Mouse (Mus musculus): ENCODE data around the gene Uaca. TPM values are rescaled to one million over a fixed set of nuclear protein-coding genes. Genes with fewer than 3 reads are reported as not detected.

Gene Uaca
- polyA plus RNA-seq, 1 experiment from 2014 or later, result 26.0 TPM

DNA sequence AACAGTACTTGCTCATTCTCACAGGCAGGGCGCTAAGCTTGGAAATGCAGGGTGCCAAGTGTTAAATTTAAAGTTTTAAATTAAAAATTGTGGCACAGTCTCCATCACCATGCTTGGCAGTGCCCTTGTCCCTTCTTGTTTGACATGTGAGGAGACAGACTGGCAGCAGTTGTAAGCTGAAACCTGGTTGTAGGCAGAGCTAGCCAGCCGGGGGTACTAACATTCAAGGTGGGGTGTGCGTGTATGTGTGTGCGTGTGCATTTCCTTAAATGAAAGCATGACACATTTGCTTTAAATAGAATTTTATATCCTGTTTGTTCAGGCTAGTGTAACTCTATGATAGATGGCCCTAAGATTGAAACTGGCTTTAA lies 42.7 kb downstream of the Uaca start:
- H3K27ac ChIP-seq, result peak overlapping the region; percentile 76
- H3K9ac ChIP-seq, result no peak overlapping the region
- H3K27me3 ChIP-seq, result no peaks in the 10 kb centered on the region
- peak; percentile 27 for ATAC-seq (replicated peaks; ENCODE audit: insufficient number of reproducible peaks, insufficient read depth, low FRiP score, low read depth)
- H3K4me3 ChIP-seq, result peak overlapping the region; percentile 41; the same call in 1 of the 2 replicates
- H3K4me2 ChIP-seq, result peak overlapping the region; percentile 70
- no peaks in the 10 kb centered on the region for H3K36me3 ChIP-seq
- no peaks in the 10 kb centered on the region for H3K9me3 ChIP-seq (replicated peaks)
- 32% methylated on average over 4 of the region's 4 CpGs for WGBS
- peaks cover 53% of the 10 kb centered on the region for H3K4me1 ChIP-seq (replicated peaks)

DNA sequence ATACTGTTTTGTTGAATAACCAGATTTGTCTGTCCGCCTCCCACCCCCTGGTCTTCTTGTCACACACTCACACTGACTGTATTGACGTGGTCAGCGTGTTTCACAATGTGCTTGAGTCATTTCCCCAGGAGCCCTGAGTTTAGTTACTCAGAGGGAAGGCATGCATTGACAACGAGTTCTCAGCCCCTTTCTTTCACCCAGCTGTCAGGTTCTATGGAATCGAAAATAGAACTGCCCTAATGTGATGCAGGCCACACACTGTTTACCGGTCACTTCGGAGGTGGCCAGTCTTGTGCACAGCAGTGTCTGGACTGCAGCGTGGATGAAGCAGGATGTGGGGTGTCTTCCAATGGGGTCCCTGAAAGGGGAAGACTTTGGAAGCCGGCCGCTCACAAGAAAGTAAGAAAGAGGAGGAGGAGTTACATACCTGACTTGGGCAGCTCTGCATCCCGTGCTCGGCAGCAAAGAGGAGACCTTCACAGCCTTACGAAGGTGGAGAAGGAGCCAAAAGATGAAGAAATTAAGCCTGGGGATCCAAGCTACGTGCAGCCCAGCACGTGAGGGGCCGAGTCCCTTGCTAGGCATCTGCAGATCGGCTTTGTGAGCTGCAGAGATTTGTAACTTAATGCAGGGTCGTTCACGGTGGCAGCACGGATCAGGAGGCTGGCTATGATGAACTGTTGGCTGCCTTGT lies 43.3 kb downstream of the Uaca start:
- Histone ChIP-seq H3K36me3 (no peaks in the 10 kb centered on the region), H3K9ac (peak overlapping the region; percentile 54), H3K9me3 (replicated peaks) (no peaks in the 10 kb centered on the region), H3K4me1 (replicated peaks) (peaks cover 53% of the 10 kb centered on the region), H3K27ac (peak overlapping the region; percentile 76), H3K4me2 (peak overlapping the region; percentile 70), H3K27me3 (no peaks in the 10 kb centered on the region), H3K4me3 (peak overlapping the region; percentile 41)
- 11% methylated on average over 20 of the region's 20 CpGs for WGBS
- peak; percentile 56 for ATAC-seq (replicated peaks; ENCODE audit: insufficient number of reproducible peaks, insufficient read depth, low FRiP score, low read depth)

DNA sequence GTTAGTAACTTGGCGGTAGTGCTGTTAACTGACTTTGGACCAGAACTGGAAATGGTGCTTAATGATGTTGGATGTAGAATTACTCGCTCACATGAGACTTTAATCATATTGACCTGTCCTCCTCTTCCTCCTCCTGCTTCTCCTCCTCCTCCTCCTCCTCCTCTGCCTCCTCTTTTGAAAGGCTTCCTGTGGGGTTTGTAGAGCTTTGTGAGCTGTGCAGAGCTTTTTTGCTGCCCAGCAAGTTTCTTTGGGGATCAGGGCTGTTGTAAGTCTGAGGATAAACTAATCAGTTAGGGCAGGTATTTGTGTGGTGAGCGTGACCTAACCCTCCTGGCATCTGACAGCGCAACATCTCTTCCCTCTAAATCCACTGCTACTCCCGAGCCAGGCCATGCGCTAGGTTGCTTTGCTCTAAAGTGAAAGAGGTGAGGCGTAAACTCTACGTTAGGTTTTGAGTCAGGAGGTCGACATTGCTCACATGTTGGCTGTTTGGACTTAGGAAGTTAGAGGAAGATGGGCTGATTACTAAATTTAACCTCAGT lies 44.1 kb downstream of the Uaca start:
- Histone ChIP-seq H3K9ac (peak overlapping the region; percentile 54), H3K27me3 (no peaks in the 10 kb centered on the region), H3K27ac (peak overlapping the region; percentile 76), H3K4me2 (peak overlapping the region; percentile 70), H3K4me3 (peak overlapping the region; percentile 41), H3K9me3 (replicated peaks) (no peaks in the 10 kb centered on the region), H3K36me3 (no peaks in the 10 kb centered on the region), H3K4me1 (replicated peaks) (peaks cover 57% of the 10 kb centered on the region)
- 34% methylated on average over 9 of the region's 9 CpGs for WGBS
- no peak for ATAC-seq (replicated peaks; ENCODE audit: insufficient number of reproducible peaks, insufficient read depth, low FRiP score, low read depth)

DNA sequence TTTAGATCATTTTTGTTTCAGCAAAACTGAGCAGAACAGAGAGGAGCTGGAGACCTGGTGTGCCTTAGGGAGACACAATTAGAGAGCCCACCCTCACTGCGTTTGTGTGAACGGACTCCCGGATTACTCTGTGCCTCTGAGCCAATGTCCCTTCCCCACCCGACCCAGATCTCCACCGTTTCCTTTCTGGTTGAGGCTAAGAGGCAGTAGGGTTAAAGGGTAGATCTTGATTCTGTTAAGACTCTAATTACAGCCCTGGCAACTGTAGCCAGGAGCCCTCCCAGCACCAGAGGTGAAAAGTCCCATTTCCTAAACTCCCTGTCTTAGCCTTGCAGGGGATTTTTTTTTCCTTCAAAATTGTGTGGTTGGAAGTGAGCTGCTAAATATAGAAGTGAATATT lies 47.1 kb downstream of the Uaca start:
- Histone ChIP-seq H3K36me3 (no peaks in the 10 kb centered on the region), H3K27me3 (no peaks in the 10 kb centered on the region), H3K4me3 (no peak overlapping the region), H3K4me1 (replicated peaks) (peaks cover 56% of the 10 kb centered on the region), H3K27ac (peak overlapping the region; percentile 52; the same call in 1 of the 2 replicates), H3K9me3 (replicated peaks) (no peaks in the 10 kb centered on the region), H3K9ac (no peak overlapping the region), H3K4me2 (no peak overlapping the region)
- WGBS, result 41% methylated on average over 5 of the region's 5 CpGs
- ATAC-seq (replicated peaks; ENCODE audit: insufficient number of reproducible peaks, insufficient read depth, low FRiP score, low read depth), result no peak

DNA sequence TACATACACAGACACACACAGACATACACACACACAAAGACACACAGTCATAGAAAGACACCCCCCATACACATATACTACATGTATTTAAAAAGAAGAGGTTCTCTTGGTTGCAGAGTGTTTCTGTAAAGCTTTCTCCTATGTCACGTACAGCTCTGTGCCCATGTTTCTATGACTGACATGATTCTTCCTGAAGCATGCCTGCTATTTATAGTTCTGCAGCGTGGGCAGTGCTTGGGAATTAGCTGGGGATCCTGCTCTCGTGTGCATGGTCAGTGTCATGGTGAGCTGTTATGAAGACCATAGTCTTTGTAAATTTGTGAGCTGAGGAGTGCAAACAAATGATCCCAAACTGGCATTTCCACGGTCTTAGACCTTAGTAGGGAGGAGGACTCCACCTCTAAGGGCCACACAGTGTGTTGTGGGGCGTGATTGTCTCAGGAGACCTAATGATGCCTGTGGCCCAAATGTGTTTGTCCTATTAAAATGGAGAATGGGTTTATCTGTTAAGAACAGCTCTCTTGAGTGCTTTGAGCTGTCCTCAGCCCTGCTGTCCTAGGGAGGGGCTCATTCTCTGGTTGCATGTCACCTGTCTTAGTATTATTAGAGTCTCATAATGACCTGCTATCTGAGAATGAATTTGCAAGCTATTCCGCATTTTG lies 49.2 kb downstream of the Uaca start:
- whole genome bisulfite sequencing, result 52% methylated on average over 6 of the region's 6 CpGs
- peaks cover 35% of the 10 kb centered on the region for H3K4me1 ChIP-seq (replicated peaks)

DNA sequence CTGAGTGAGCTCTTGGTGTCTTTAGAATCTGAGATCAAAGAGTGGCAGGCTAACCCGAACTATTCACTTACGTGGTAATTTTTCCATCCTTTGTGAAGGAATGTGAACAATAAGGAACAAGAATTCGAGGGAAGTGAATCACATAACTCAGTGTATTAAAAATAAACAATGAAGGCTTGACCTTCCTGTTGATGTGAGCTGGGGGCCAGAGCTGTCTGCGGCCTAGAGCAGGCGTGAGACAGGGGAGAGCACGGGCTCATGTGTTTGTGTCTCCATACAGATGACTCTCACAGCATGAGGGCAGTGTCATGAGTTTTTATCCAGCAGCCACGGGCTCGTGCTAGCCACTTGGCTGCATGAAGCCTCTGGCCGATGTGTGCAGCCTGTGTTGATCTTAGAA lies 54.4 kb downstream of the Uaca start:
- Histone ChIP-seq H3K27ac (peak overlapping the region; percentile 65), H3K4me3 (no peak overlapping the region), H3K9ac (no peak overlapping the region), H3K4me2 (no peak overlapping the region), H3K9me3 (replicated peaks) (no peaks in the 10 kb centered on the region), H3K36me3 (peaks cover 9% of the 10 kb centered on the region; the same call in 1 of the 2 replicates), H3K4me1 (replicated peaks) (peaks cover 5% of the 10 kb centered on the region), H3K27me3 (no peaks in the 10 kb centered on the region)
- 55% methylated on average over 9 of the region's 9 CpGs for WGBS
- ATAC-seq (replicated peaks; ENCODE audit: insufficient number of reproducible peaks, insufficient read depth, low FRiP score, low read depth), result no peak

More for the DNA sequence above, 49.2 kb downstream of the Uaca start:
- Histone ChIP-seq H3K27ac (peak overlapping the region; percentile 80), H3K4me2 (0 out of 2 replicates have a peak overlapping the region, but pooled peaks have one; percentile 25), H3K9me3 (replicated peaks) (no peaks in the 10 kb centered on the region), H3K4me3 (no peak overlapping the region), H3K27me3 (no peaks in the 10 kb centered on the region), H3K36me3 (peaks cover 3% of the 10 kb centered on the region; the same call in 1 of the 2 replicates), H3K9ac (no peak overlapping the region)
- peak; percentile 71; the same call in 1 of the 2 replicates for ATAC-seq (replicated peaks; ENCODE audit: insufficient number of reproducible peaks, insufficient read depth, low FRiP score, low read depth)

DNA sequence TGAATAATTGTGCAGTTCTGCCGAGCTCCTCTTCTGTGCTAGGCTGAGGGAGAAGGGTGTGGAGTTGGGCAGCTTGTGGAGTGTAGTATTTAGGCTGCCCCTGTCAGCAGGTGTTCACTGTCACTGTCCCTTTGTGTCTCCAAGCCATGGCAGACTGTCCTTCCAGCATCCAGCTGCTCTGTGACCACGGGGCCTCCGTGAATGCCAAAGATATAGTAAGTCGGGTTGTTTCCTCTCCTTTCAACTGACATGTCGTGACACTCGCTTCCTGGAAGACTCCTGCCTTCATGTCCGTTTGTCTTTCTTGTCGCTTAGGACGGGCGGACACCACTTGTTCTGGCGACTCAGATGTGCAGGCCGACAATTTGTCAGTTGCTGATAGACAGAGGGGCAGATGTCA lies 55.6 kb downstream of the Uaca start:
- Histone ChIP-seq H3K4me1 (replicated peaks) (no peaks in the 10 kb centered on the region; the same call in none of the 2 replicates), H3K4me2 (no peak overlapping the region), H3K27me3 (no peaks in the 10 kb centered on the region), H3K9ac (no peak overlapping the region), H3K4me3 (no peak overlapping the region), H3K9me3 (replicated peaks) (no peaks in the 10 kb centered on the region), H3K36me3 (peaks cover 15% of the 10 kb centered on the region; the same call in 1 of the 2 replicates), H3K27ac (no peak overlapping the region)
- ATAC-seq (replicated peaks; ENCODE audit: insufficient number of reproducible peaks, insufficient read depth, low FRiP score, low read depth), result no peak
- 75% methylated on average over 12 of the region's 12 CpGs for WGBS

DNA sequence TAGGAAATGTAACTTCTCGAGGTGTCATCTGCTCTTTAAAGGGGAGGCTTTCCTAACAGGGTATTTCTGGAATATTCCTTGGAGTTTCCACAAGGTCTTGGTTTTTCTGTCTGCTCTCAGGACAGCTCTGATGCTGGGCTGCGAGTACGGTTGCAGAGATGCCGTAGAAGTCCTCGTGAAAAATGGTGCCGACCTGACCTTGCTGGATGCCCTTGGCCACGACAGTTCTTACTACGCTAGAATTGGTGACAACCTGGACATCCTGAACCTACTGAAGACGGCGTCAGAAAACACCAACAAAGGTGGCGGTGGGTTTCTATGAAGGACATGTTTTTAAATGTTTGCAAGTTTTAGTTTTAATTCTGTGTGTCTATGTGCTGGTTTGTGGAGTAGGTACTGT lies 59.9 kb downstream of the Uaca start:
- Histone ChIP-seq H3K27me3 (no peaks in the 10 kb centered on the region), H3K36me3 (peaks cover 24% of the 10 kb centered on the region; the same call in 1 of the 2 replicates)
- WGBS, result 85% methylated on average over 11 of the region's 11 CpGs

DNA sequence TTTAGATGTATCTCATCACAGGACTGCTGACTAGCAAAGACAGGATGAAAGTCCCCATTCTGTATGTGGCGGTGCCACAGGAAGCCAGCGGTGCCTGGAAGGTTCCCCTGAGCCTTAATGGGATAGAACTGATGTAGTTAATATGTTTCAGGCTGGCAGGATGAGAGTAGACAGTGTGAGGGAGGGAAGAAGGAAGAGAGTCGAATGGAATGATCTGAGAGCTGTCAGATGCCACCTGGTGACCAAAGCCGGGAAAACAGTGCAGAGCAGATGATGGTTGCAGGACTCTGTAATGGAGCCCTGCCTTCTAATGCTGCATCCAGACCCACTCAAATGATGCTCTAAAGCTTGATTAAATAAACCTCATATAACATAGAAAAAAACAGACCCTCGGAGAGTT lies 63.5 kb downstream of the Uaca start:
- Histone ChIP-seq H3K9ac (no peak overlapping the region), H3K27ac (no peak overlapping the region), H3K4me2 (no peak overlapping the region), H3K9me3 (replicated peaks) (no peaks in the 10 kb centered on the region), H3K27me3 (no peaks in the 10 kb centered on the region), H3K4me3 (no peak overlapping the region), H3K4me1 (replicated peaks) (peaks cover 8% of the 10 kb centered on the region), H3K36me3 (peaks cover 40% of the 10 kb centered on the region)
- 23% methylated on average over 5 of the region's 5 CpGs for WGBS
- 0 out of 2 replicates have a peak, but pooled peaks have one; percentile 43 for ATAC-seq (replicated peaks; ENCODE audit: insufficient number of reproducible peaks, insufficient read depth, low FRiP score, low read depth)

More for the DNA sequence above, 59.9 kb downstream of the Uaca start:
- no peak for ATAC-seq (replicated peaks; ENCODE audit: insufficient number of reproducible peaks, insufficient read depth, low FRiP score, low read depth)
- H3K27ac ChIP-seq, result no peak overlapping the region
- H3K4me3 ChIP-seq, result no peak overlapping the region
- no peaks in the 10 kb centered on the region for H3K9me3 ChIP-seq (replicated peaks)
- peaks cover 8% of the 10 kb centered on the region for H3K4me1 ChIP-seq (replicated peaks)
- H3K9ac ChIP-seq, result no peak overlapping the region
- no peak overlapping the region for H3K4me2 ChIP-seq

DNA sequence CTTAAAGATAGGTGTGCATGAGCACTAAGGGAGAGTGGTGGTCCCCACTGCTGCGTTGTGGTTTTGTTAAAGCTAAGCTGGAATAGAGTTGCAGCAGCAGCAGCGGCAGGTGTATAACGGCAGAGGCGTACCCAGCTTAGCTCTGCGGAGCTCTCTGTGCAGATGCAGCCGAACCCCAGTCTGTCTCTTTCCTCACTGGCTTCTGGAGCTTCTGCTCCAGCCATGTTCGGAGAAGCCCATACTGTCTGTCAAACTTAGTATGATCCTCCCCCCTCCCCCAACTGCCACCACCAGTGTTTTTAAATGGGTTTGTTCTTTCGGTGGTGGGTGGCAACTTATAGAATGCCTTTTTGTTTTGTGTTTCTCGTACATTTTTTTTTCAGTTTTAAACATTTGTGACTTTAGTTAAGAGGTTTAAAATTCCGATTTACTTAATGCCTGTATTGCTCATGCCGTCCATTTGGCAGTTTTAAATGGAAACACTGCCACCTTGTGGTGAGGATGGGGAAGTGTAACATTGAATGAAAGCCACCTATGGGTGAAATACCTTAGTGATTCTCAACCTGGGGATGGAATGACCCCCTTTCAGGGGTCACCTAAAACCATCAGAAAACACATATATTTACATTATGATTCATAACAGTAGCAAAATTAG lies 64.1 kb downstream of the Uaca start:
- Histone ChIP-seq H3K27me3 (no peaks in the 10 kb centered on the region), H3K9ac (no peak overlapping the region), H3K9me3 (replicated peaks) (no peaks in the 10 kb centered on the region), H3K4me2 (peak overlapping the region; percentile 44), H3K27ac (no peak overlapping the region), H3K36me3 (peaks cover 40% of the 10 kb centered on the region), H3K4me3 (peak overlapping the region; percentile 9; the same call in 1 of the 2 replicates), H3K4me1 (replicated peaks) (peaks cover 8% of the 10 kb centered on the region)
- 37% methylated on average over 11 of the region's 11 CpGs for WGBS
- ATAC-seq (replicated peaks; ENCODE audit: insufficient number of reproducible peaks, insufficient read depth, low FRiP score, low read depth), result no peak

DNA sequence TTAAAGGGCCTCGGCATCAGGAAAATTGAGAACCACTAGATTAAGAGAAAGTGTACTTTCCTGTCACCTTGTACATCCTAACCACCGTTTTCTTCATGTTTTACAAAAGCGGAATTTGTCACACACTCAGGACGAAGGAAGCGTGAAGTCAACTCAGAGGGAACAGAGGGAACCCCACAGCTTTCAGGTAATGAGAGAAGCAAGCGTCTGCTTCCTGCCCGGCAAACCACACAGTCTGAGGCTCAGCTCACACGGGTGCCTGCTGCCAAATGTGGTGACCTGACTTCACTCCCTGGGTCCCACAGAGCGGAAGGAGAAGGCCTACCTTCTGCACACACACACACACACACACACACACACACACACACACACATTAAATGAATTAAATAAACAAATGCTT lies 64.7 kb downstream of the Uaca start:
- Histone ChIP-seq H3K4me2 (no peak overlapping the region), H3K9ac (no peak overlapping the region), H3K4me1 (replicated peaks) (peaks cover 8% of the 10 kb centered on the region), H3K27ac (no peak overlapping the region), H3K27me3 (no peaks in the 10 kb centered on the region), H3K4me3 (no peak overlapping the region), H3K9me3 (replicated peaks) (no peaks in the 10 kb centered on the region), H3K36me3 (peaks cover 40% of the 10 kb centered on the region)
- 63% methylated on average over 9 of the region's 9 CpGs for WGBS
- ATAC-seq (replicated peaks; ENCODE audit: insufficient number of reproducible peaks, insufficient read depth, low FRiP score, low read depth), result no peak
